Mouse (Mus musculus) spleen, adult 2 months (tissue): ENCODE data around the gene Snrk.

Experiments
- CTCF ChIP-seq: fragments of 200-500 bp; IDR thresholded peaks from 2 replicates; pipeline ENCODE4 v1.5.1; 2011; ENCODE audit warnings: mild to moderate bottlenecking, inconsistent platforms; ENCODE audit not compliant: insufficient read depth, insufficient read length, insufficient replicate concordance; ENCODE audit errors: extremely low read depth
- POLR2A ChIP-seq: fragments of 200-500 bp; IDR thresholded peaks from 2 replicates; pipeline ENCODE4 v1.6.1; 2011; ENCODE audit warnings: low read depth, low read length, inconsistent platforms

DNA sequence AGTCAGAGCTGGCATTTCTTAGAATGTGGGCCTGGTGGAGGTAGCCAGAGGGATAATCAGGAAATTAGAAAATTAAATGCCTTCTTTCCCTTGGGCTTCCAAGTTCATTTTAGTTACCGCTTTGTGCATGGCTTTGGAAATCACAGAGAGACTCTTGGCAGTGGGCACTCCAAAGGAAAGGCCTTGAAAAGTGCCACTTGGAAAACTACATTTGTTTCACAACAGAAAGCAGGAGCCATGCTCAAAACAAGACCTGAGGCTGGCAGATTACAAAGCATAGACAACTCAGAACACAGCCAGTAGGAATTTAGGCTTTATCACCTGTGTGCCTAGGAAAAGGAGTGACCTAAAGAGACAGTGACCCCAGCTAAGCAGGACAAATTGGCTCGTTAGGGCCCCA lies 49.4 kb upstream of the Snrk start:
- TF ChIP-seq CTCF (no peak), POLR2A (no peak)
